Mouse (Mus musculus) naive thymus-derived CD4-positive, alpha-beta T cell, adult 2 months (primary cell): ENCODE results near the gene Tgm4.
A peak's percentile ranks its signal among the peaks of the same experiment; 100 is the strongest.

Source experiments
- DNase-seq: peaks from one replicate; pipeline ENCODE4 v3.0.0-alpha.2; 2011; ENCODE audit warnings: low read depth

Gene Tgm4

DNA sequence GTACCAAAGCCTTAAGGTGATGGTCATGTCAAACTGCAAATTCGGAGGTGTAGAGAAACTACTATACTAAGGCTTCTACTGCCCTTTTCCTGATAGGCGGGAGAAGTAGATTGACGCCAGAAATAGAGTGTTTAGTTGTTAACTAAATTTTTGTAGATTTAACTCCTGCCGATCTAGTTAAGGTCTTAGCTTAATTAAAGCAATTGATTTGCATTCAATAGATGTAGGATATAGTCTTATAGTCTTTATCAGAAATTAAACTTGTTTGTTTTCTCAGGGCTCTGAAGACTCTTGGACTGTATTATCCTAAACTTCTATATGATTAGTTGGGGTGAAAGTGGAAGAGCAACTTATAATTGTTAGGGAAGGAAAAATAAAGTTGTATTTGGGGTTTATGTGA, 72.7 kb downstream of the Tgm4 start:
- no peak for DNase-seq

DNA sequence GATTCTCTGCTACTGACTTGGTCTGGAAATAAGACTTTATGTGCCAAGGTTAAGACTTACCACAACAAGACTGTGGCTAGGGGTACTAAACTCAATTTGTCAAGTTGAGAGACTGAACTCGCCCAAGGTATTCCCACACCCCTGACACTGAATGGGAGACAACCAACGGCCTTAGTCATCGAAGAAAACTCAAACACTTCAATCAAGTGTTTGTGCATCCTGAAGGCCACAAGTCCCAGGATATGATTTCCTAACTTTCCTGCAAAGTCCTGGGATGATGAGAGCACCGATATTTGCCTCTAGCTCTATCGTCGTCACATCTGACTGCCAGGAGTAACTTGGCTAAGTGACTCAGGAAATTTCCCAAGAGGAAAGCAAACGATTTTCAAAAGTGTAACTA, 74.7 kb downstream of the Tgm4 start:
- DNase-seq, result no peak

DNA sequence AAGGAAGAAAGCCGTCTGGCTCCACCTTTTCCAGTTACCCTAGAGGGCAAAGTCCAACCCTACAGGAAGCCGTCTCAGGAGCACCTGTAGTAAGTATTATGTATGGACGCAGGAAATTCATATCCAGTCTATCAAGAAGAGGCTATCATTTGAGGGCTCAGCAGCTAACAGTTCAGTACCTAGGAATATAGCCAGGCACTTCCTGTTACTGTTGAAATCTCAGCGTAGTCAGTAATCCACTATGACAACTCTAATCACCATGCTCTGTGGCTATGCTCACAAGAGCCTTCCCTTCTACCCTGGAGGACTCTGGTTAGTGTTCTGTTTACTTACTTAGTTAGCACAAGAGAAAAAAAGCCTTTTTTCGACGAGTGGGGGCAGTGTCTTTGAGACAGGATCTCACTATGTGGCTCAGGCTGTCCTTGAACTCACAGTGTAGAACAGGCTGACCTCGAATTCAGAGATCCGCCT, 77.3 kb downstream of the Tgm4 start:
- peak; percentile 52 for DNase-seq

DNA sequence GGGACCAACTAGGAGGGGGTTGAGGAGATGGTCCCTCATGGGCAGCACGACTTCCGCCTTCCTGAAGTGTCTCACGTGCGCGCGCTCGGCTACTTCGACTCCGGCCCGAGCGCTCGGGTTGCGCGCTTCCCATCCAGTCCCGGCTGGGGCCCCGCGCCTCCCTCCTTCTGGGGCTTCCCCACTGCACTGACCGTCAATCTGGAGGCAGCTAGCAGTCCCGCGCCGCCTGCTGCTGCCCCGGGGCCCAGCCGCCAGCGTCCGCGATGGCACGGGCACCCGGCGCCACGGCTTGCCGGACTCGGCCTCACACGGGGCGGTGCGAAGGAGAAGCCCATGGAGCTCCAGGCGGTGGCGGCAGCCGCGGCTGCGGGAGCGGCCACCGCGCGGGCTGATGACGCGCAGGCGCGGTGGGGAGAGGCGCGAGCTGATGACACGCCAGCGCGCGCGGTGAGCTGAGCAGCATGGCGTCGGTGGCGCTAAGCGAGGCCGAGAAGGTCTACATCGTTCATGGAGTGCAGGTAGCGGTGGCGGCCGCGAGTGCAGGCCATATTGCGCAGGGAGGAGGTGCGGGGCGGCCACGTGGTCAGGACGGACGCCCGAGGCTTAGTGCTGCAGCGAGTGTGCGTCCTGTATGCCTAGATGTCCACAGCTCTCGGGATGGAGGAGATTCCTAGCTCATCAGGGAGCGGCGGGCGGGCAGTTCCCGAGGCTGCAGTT, 78.4 kb downstream of the Tgm4 start, which contains the start of the genes Zdhhc3 and Exosc7:
Gene Zdhhc3, minus strand, starts transcription at position 401 of the 717 bp plus-strand sequence.
Gene Exosc7, plus strand, starts transcription at position 411 of the 717 bp plus-strand sequence.
- peak; percentile 91 for DNase-seq

DNA sequence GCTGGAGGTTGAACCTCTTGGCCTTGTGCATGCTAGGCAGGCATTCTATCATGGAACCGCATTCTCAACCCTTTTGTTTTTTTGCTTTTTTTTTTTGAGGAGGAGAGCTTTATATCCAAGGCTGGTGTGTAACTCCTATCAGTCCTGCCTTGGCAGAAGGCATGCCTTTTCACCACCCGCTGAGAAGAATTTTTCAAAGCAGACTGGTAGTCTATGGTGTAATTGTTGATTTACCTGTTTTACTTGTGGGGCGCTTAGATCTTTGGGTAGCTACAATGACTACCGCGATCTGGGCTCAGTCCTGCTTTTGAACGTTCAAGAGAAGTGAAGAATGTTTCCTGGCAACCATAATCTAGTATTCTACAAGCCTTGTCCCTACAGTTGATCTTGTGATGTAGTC, 79.4 kb downstream of the Tgm4 start:
- DNase-seq, result peak; percentile 34

DNA sequence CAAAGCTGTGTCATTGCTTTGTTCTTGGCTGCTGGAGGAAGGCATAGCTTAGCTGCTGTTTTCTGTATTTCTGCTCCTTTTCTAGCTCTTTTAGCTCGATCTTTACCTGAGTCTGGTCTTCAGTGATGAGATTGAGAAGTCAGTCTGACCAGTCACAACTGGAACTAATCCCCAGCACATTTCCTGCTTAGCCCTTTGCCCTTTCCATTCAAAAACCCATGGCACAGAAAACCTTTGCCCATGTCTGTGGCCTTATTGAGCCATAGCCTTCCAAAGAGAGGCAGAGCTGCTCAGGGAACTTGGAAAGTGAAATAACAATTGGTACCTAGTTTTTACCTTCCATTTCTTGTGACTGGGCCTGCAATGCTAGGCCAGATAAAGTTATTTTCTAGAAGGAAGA, 81.0 kb downstream of the Tgm4 start:
- no peak for DNase-seq
